Mouse (Mus musculus) limb, embryonic 12.5 days (tissue): ENCODE data around the gene Unc5c. TPM values are rescaled to one million over a fixed set of nuclear protein-coding genes. Genes with fewer than 3 reads are reported as not detected.

Experiments
- ATAC-seq: fragments of 200-750 bp; cut with Nextera tagmentation; 2 replicates; pipeline ENCODE4 v1.8.0; 2017; ENCODE audit warnings: low read depth, moderate TSS enrichment; ENCODE audit not compliant: insufficient number of reproducible peaks, insufficient read depth, low FRiP score, low TSS enrichment
- H3K27ac ChIP-seq: fragments of 300-500 bp; sonication (generic); 2 replicates; pipeline ENCODE4 v1.5.1; 2016; ENCODE audit warnings: mild to moderate bottlenecking, moderate library complexity
- H3K27me3 ChIP-seq: fragments of 300-500 bp; sonication (generic); 2 replicates; pipeline ENCODE4 v1.6.1; 2016; ENCODE audit warnings: mild to moderate bottlenecking, moderate library complexity
- H3K36me3 ChIP-seq: fragments of 300-500 bp; sonication (generic); 2 replicates; pipeline ENCODE4 v1.6.1; 2016; ENCODE audit warnings: mild to moderate bottlenecking, moderate library complexity
- H3K4me1 ChIP-seq: fragments of 300-500 bp; sonication (generic); replicated peaks from 2 replicates; pipeline ENCODE4 v1.6.1; 2016
- H3K4me2 ChIP-seq: fragments of 300-500 bp; sonication (generic); 2 replicates; pipeline ENCODE4 v1.6.1; 2016; ENCODE audit warnings: mild to moderate bottlenecking, moderate library complexity
- H3K4me3 ChIP-seq: fragments of 300-500 bp; sonication (generic); replicated peaks from 2 replicates; pipeline ENCODE4 v1.5.1; 2016; ENCODE audit warnings: mild to moderate bottlenecking
- H3K9ac ChIP-seq: fragments of 300-500 bp; sonication (generic); replicated peaks from 2 replicates; pipeline ENCODE4 v1.6.1; 2016; ENCODE audit warnings: mild to moderate bottlenecking, moderate library complexity
- H3K9me3 ChIP-seq: fragments of 300-500 bp; sonication (generic); 2 replicates; pipeline ENCODE4 v1.6.1; 2016; ENCODE audit warnings: mild to moderate bottlenecking, moderate library complexity
- whole genome bisulfite sequencing: fragments of 180-500 bp; shearing (Covaris S2); methylation state at CpG from one replicate; pipeline ENCODE4 v1.1.7; 2016; 5-methylcytosine and 5-hydroxymethylcytosine counted together
- polyA plus RNA-seq: library from polyadenylated mRNA; unstranded; fragments of >200 nt; fragmentation: Nextera tagmentation; extraction: Ambion mirVana; gene quantifications from 2 replicates; pipeline ENCODE4 v1.2.1, GENCODE M21; 2016

Gene Unc5c
- polyA plus RNA-seq, 1 experiment from 2014 or later = 23.7 TPM

GRCm38 (mm10) chr3:141511253-141512038 lies 46.4 kb downstream of the Unc5c start:
- Histone ChIP-seq H3K9me3 (no peaks in the 10 kb centered on the region), H3K4me3 (no peak overlapping the region), H3K36me3 (no peaks in the 10 kb centered on the region), H3K27ac (0 out of 2 replicates have a peak overlapping the region, but pooled peaks have one; percentile 18), H3K4me1 (peaks cover 13% of the 10 kb centered on the region), H3K4me2 (no peak overlapping the region), H3K27me3 (no peaks in the 10 kb centered on the region), H3K9ac (no peak overlapping the region)
- no peak for ATAC-seq
- WGBS = 65% methylated on average over 5 of the region's 5 CpGs

DNA sequence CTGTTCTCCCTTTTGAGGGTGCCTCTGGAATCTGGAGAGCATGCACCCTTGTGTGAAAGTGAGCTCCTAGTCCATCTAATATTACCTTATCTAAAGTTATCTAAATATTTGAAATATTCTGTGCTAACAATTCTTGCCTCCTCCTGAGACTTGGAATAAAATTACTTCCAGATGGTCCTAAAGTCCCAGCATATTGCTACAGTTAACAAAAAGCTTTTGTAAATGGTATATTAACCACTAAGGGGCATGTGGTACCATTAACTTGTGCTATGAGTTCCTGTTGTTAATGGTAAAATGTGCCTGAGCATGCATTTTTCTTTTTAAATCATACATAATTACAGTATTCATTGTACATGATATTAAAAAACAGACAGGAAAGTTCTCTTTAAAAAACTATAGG lies 63.7 kb downstream of the Unc5c start:
- H3K4me1 ChIP-seq = peaks cover 23% of the 10 kb centered on the region
- no peaks in the 10 kb centered on the region for H3K9me3 ChIP-seq
- no peaks in the 10 kb centered on the region; the same call in 1 of the 2 replicates for H3K36me3 ChIP-seq
- H3K4me2 ChIP-seq = 0 out of 2 replicates have a peak overlapping the region, but pooled peaks have one; percentile 23
- H3K9ac ChIP-seq = no peak overlapping the region
- peak overlapping the region; percentile 80 for H3K27ac ChIP-seq
- no peaks in the 10 kb centered on the region for H3K27me3 ChIP-seq
- no peak overlapping the region for H3K4me3 ChIP-seq
- ATAC-seq = peak; percentile 73

- no peak for ATAC-seq
These were observed 64.6 kb downstream of the Unc5c start for GRCm38 (mm10) chr3:141529599-141529998.

DNA sequence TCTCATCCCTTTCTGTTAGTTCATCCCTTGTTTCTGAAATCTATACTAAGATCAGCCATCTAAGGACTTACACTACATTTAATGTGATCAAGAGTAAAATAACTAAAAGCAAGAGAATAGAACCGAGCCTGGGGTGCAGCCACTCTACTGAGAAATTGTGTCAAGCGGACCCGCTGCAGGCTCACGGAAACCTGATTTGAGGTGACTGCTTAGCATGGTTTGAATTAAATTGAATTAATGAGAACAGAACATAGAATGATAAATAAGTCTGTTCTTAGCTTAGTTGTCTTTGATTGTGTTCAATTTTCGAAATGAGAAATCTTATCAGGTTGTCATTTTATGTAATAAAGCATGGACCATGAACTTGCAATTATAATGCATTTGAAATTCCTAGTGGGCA lies 68.8 kb downstream of the Unc5c start:
- no peaks in the 10 kb centered on the region for H3K9me3 ChIP-seq
- H3K36me3 ChIP-seq = no peaks in the 10 kb centered on the region; the same call in 1 of the 2 replicates
- no peak for ATAC-seq
- peaks cover 18% of the 10 kb centered on the region for H3K4me1 ChIP-seq
- no peak overlapping the region for H3K27ac ChIP-seq
- 82% methylated on average over 5 of the region's 5 CpGs for WGBS
- H3K27me3 ChIP-seq = no peaks in the 10 kb centered on the region
- H3K9ac ChIP-seq = no peak overlapping the region
- H3K4me3 ChIP-seq = no peak overlapping the region
- no peak overlapping the region for H3K4me2 ChIP-seq

More at GRCm38 (mm10) chr3:141529599-141529998, 64.6 kb downstream of the Unc5c start:
- Histone ChIP-seq H3K9ac (no peak overlapping the region), H3K4me2 (no peak overlapping the region), H3K27me3 (no peaks in the 10 kb centered on the region), H3K4me1 (peaks cover 23% of the 10 kb centered on the region), H3K4me3 (no peak overlapping the region), H3K9me3 (no peaks in the 10 kb centered on the region), H3K27ac (peak overlapping the region; percentile 53; the same call in 1 of the 2 replicates), H3K36me3 (no peaks in the 10 kb centered on the region; the same call in 1 of the 2 replicates)

DNA sequence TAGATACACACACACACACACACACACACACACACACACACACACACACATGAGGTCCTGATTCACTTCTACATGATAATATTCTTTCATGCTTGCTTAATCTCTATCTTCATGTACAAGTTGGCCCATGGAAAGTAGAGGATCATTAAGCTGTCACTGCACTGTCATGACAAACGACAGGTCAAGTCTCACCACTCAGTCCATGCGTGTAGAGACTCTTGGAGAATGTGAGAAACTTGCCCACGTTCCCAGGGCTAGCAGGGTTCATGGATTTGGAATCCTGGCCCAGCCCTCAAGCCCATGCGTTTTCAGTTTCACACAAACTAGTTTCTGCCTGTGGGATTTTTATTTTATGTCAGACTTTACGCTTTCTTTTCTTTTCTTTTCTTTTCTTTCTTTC lies 71.8 kb downstream of the Unc5c start:
- 46% methylated on average over 5 of the region's 5 CpGs for WGBS

GRCm38 (mm10) chr3:141538120-141538519 lies 73.1 kb downstream of the Unc5c start:
- Histone ChIP-seq H3K27me3 (no peaks in the 10 kb centered on the region), H3K9ac (no peak overlapping the region), H3K36me3 (no peaks in the 10 kb centered on the region), H3K4me1 (peaks cover 12% of the 10 kb centered on the region; the same call in 1 of the 2 replicates), H3K4me2 (no peak overlapping the region), H3K9me3 (no peaks in the 10 kb centered on the region), H3K4me3 (no peak overlapping the region), H3K27ac (no peak overlapping the region)
- no peak for ATAC-seq
- WGBS = 69% methylated on average over 1 of the region's 1 CpGs

More for the DNA sequence above, 71.8 kb downstream of the Unc5c start:
- H3K27me3 ChIP-seq = no peaks in the 10 kb centered on the region
- no peak overlapping the region for H3K27ac ChIP-seq
- H3K36me3 ChIP-seq = no peaks in the 10 kb centered on the region; the same call in 1 of the 2 replicates
- no peak overlapping the region for H3K4me2 ChIP-seq
- peaks cover 12% of the 10 kb centered on the region; the same call in 1 of the 2 replicates for H3K4me1 ChIP-seq
- no peaks in the 10 kb centered on the region for H3K9me3 ChIP-seq
- no peak overlapping the region for H3K9ac ChIP-seq
- no peak for ATAC-seq
- H3K4me3 ChIP-seq = no peak overlapping the region

DNA sequence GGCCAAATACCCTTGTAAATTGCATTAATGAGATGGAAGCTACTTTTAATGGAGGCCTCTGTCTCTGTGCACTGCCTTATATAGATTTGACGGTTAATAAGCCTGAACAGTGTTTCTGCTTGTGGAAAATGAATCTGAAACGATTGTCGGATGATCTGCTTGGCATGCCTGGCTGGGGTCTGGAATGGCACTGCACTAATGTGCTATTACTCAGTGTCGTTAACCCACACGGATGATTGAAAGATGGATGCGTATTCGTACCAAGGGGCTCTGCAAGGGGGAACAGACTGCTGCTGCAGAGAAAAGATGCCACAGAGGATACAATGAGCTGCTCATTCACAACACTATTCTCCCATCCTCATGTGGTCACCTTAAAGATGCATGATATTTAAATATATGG lies 75.7 kb downstream of the Unc5c start:
- Histone ChIP-seq H3K36me3 (no peaks in the 10 kb centered on the region), H3K9ac (no peak overlapping the region), H3K4me2 (no peak overlapping the region), H3K27me3 (no peaks in the 10 kb centered on the region), H3K27ac (no peak overlapping the region), H3K4me3 (no peak overlapping the region), H3K9me3 (0 out of 2 replicates have a peak, but pooled peaks cover 4% of the 10 kb centered on the region), H3K4me1 (peaks cover 12% of the 10 kb centered on the region; the same call in 1 of the 2 replicates)
- no peak for ATAC-seq
- 49% methylated on average over 7 of the region's 7 CpGs for WGBS

DNA sequence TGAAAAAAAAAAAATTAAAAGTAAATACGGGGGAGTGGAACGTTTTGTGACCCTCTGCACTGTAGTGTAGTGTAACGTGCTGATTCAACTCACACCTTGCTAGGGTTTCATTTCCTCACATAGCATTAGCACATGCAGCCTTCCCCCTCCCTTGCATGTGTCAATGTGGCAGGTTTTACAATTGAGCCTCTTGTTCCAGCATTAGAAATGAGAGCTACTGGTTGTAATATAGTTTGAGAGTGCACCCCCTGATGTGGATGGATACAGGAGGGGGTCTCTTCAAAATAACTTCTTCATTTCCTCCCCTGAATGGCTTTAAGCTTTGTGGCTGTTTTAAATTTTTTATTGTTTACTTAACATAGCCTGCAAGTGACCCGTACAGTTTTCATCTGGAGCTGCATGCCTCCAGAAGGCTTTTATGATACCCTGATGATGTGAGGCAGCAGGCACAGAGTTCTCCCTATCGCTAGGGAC lies 82.4 kb downstream of the Unc5c start:
- Histone ChIP-seq H3K9me3 (0 out of 2 replicates have a peak, but pooled peaks cover 4% of the 10 kb centered on the region), H3K4me3 (no peak overlapping the region), H3K9ac (no peak overlapping the region), H3K36me3 (no peaks in the 10 kb centered on the region), H3K4me2 (no peak overlapping the region), H3K4me1 (peaks cover 32% of the 10 kb centered on the region), H3K27me3 (no peaks in the 10 kb centered on the region), H3K27ac (no peak overlapping the region)
- 15% methylated on average over 5 of the region's 5 CpGs for WGBS
- peak; percentile 84 for ATAC-seq

- no peaks in the 10 kb centered on the region for H3K36me3 ChIP-seq
- H3K4me1 ChIP-seq = peaks cover 32% of the 10 kb centered on the region
- ATAC-seq = no peak
- no peak overlapping the region for H3K4me2 ChIP-seq
- H3K4me3 ChIP-seq = no peak overlapping the region
- no peak overlapping the region for H3K9ac ChIP-seq
- no peaks in the 10 kb centered on the region for H3K27me3 ChIP-seq
- peak overlapping the region; percentile 59 for H3K27ac ChIP-seq
- 12% methylated on average over 3 of the region's 3 CpGs for WGBS
- no peaks in the 10 kb centered on the region for H3K9me3 ChIP-seq
These were observed 84.6 kb downstream of the Unc5c start for GRCm38 (mm10) chr3:141549661-141550060.

DNA sequence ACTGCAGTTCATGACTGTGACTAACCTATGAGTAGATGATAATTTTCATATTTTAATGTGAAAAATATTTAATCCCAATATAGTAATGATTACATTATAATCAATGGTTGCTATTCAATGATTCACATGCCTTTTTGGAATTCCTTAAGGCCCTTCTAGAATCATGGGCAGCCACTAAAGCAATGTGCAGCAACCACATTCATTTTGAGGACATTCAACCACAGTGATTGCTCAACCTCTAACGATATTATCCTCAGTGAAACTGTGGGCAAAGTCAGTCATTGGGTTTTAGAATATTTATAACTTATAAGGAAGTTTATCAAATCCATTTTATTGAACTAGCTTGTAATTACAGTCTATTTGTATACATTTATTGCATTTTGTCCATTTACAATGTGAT lies 87.9 kb downstream of the Unc5c start:
- Histone ChIP-seq H3K4me3 (no peak overlapping the region), H3K9ac (no peak overlapping the region), H3K9me3 (no peaks in the 10 kb centered on the region), H3K27ac (no peak overlapping the region), H3K36me3 (no peaks in the 10 kb centered on the region), H3K4me1 (peaks cover 24% of the 10 kb centered on the region), H3K4me2 (no peak overlapping the region), H3K27me3 (no peaks in the 10 kb centered on the region)
- ATAC-seq = no peak
- 82% methylated on average over 1 of the region's 1 CpGs for WGBS

- no peak overlapping the region for H3K4me2 ChIP-seq
- no peak overlapping the region for H3K9ac ChIP-seq
- H3K4me1 ChIP-seq = peaks cover 3% of the 10 kb centered on the region; the same call in 1 of the 2 replicates
- no peak overlapping the region for H3K27ac ChIP-seq
- ATAC-seq = no peak
- no peaks in the 10 kb centered on the region for H3K27me3 ChIP-seq
- H3K9me3 ChIP-seq = no peaks in the 10 kb centered on the region
- WGBS = 81% methylated on average over 5 of the region's 5 CpGs
- no peaks in the 10 kb centered on the region for H3K36me3 ChIP-seq
- H3K4me3 ChIP-seq = no peak overlapping the region
These were observed 92.1 kb downstream of the Unc5c start for GRCm38 (mm10) chr3:141557072-141557471.
